Comparison of ENCODE assay signal across 9 mouse cellular contexts in genomic region chr6:16668004-16668403, GRCm38 (mm10).
DNase-seq lines count a peak whose midpoint lies in the region; ATAC-seq and TF ChIP-seq lines count a peak whose summit lies in the region.
"Had no signal": no experiment of that assay in that cellular context is flagged by ENCODE, and none has a peak within 500 bp of the region (broad histone marks: within the 10 kb centered on the region; RNA-seq: fewer than 3 reads in every experiment).

No protein-coding gene starts in this region.

- H3K9ac ChIP-seq in kidney, postnatal 0 days (ENCODE audit: low read depth, low read length) = no peak overlapping the region
- H3K9ac ChIP-seq in intestine, embryonic 16.5 days (ENCODE audit: low read depth, low read length) = no peak overlapping the region
- no peak overlapping the region for H3K9ac ChIP-seq in neural tube, embryonic 12.5 days
- H3K9ac ChIP-seq: lung, embryonic 15.5 days had no signal

- H3K27ac ChIP-seq in kidney, postnatal 0 days = no peak overlapping the region
- H3K27ac ChIP-seq in embryonic facial prominence, embryonic 10.5 days (replicated peaks) = no peak overlapping the region
- no peak overlapping the region for H3K27ac ChIP-seq in intestine, embryonic 16.5 days (ENCODE audit: low read length)
- H3K27ac ChIP-seq in neural tube, embryonic 12.5 days = no peak overlapping the region
- no peak overlapping the region for H3K27ac ChIP-seq in thymus, adult 2 months (ENCODE audit: control insufficient read depth, insufficient read depth, low read length)
- H3K27ac ChIP-seq: lung, embryonic 15.5 days had no signal

- no peak; the same call in 1 of the 2 replicates for ATAC-seq in kidney, postnatal 0 days (replicated peaks; ENCODE audit: low FRiP score, low read depth)
- ATAC-seq in intestine, embryonic 16.5 days = peak; percentile 44; the same call in 1 of the 2 replicates
- peak; percentile 88 for ATAC-seq in neural tube, embryonic 12.5 days (ENCODE audit: low FRiP score, low read depth)

- no peaks in the 10 kb centered on the region for H3K9me3 ChIP-seq in kidney, postnatal 0 days (replicated peaks; ENCODE audit: low read length)
- H3K9me3 ChIP-seq in embryonic facial prominence, embryonic 10.5 days = peaks cover 4% of the 10 kb centered on the region
- peaks cover 4% of the 10 kb centered on the region; the same call in 1 of the 2 replicates for H3K9me3 ChIP-seq in intestine, embryonic 16.5 days (ENCODE audit: control insufficient read depth, low read length)
- H3K9me3 ChIP-seq in neural tube, embryonic 12.5 days = 0 out of 2 replicates have a peak, but pooled peaks cover 5% of the 10 kb centered on the region
- H3K9me3 ChIP-seq: lung, embryonic 15.5 days had no signal

- H3K27me3 ChIP-seq in kidney, postnatal 0 days (ENCODE audit: insufficient read depth, low read length) = no peaks in the 10 kb centered on the region
- H3K27me3 ChIP-seq in embryonic facial prominence, embryonic 10.5 days (replicated peaks; ENCODE audit: low read depth, poor library complexity, severe bottlenecking) = no peaks in the 10 kb centered on the region
- H3K27me3 ChIP-seq in intestine, embryonic 16.5 days (replicated peaks; ENCODE audit: control insufficient read depth, insufficient read depth, low read length) = no peaks in the 10 kb centered on the region
- no peaks in the 10 kb centered on the region for H3K27me3 ChIP-seq in neural tube, embryonic 12.5 days (replicated peaks)
- H3K27me3 ChIP-seq in thymus, adult 2 months (ENCODE audit: control insufficient read depth, insufficient read depth, low read length) = no peaks in the 10 kb centered on the region
- H3K27me3 ChIP-seq: lung, embryonic 15.5 days had no signal

- H3K4me3 ChIP-seq in kidney, postnatal 0 days (replicated peaks; ENCODE audit: low read depth, low read length) = no peak overlapping the region
- H3K4me3 ChIP-seq in embryonic facial prominence, embryonic 10.5 days = no peak overlapping the region
- no peak overlapping the region for H3K4me3 ChIP-seq in intestine, embryonic 16.5 days (ENCODE audit: low read length)
- H3K4me3 ChIP-seq in neural tube, embryonic 12.5 days = no peak overlapping the region
- no peak overlapping the region for H3K4me3 ChIP-seq in thymus, adult 2 months (ENCODE audit: control insufficient read depth, insufficient read depth, low read length)
- H3K4me3 ChIP-seq: lung, embryonic 15.5 days had no signal

- DNase-seq in kidney, postnatal 0 days (ENCODE audit: low spot score) = peak; percentile 44
- DNase-seq in kidney, adult 9 months = no peak
- peak; percentile 59 for DNase-seq in embryonic facial prominence, embryonic 10.5 days (ENCODE audit: low spot score)
- no peak for DNase-seq in thymus, postnatal 4 days
- no peak for DNase-seq in thymus, adult 2 months
- DNase-seq in heart, adult 18-20 months = no peak

- H3K36me3 ChIP-seq in kidney, postnatal 0 days (ENCODE audit: insufficient read depth, low read length) = no peaks in the 10 kb centered on the region
- no peaks in the 10 kb centered on the region for H3K36me3 ChIP-seq in embryonic facial prominence, embryonic 10.5 days (replicated peaks)
- H3K36me3 ChIP-seq in intestine, embryonic 16.5 days (ENCODE audit: control insufficient read depth, insufficient read depth, low read length) = no peaks in the 10 kb centered on the region
- no peaks in the 10 kb centered on the region for H3K36me3 ChIP-seq in neural tube, embryonic 12.5 days
- H3K36me3 ChIP-seq in thymus, adult 2 months (ENCODE audit: control insufficient read depth, insufficient read depth, low read length) = no peaks in the 10 kb centered on the region
- H3K36me3 ChIP-seq: lung, embryonic 15.5 days had no signal

- 4% methylated on average over 2 of the region's 2 CpGs for whole genome bisulfite sequencing in kidney, postnatal 0 days
- 4% methylated on average over 2 of the region's 2 CpGs for WGBS in embryonic facial prominence, embryonic 10.5 days
- WGBS in intestine, embryonic 16.5 days = 3% methylated on average over 2 of the region's 2 CpGs
- WGBS in neural tube, embryonic 12.5 days = 0% methylated on average over 2 of the region's 2 CpGs
- 21% methylated on average over 2 of the region's 2 CpGs for WGBS in thymus, adult 2 months

- H3K4me1 ChIP-seq in kidney, postnatal 0 days (replicated peaks; ENCODE audit: insufficient read depth, low read length) = no peaks in the 10 kb centered on the region
- H3K4me1 ChIP-seq in embryonic facial prominence, embryonic 10.5 days = peaks cover 13% of the 10 kb centered on the region
- peaks cover 4% of the 10 kb centered on the region; the same call in 1 of the 2 replicates for H3K4me1 ChIP-seq in intestine, embryonic 16.5 days (ENCODE audit: control insufficient read depth, insufficient read depth, low read length)
- peaks cover 6% of the 10 kb centered on the region; the same call in 1 of the 2 replicates for H3K4me1 ChIP-seq in neural tube, embryonic 12.5 days
- H3K4me1 ChIP-seq in thymus, adult 2 months (replicated peaks; ENCODE audit: control insufficient read depth, insufficient read depth, low read length) = no peaks in the 10 kb centered on the region
- H3K4me1 ChIP-seq: lung, embryonic 15.5 days had no signal

- no peak for TF ChIP-seq POLR2A in thymus, adult 2 months (IDR thresholded peaks at IDR 0.05; ENCODE audit: control insufficient read depth, extremely low read depth, insufficient read depth, low read length, poor library complexity)

- H3K4me2 ChIP-seq in kidney, postnatal 0 days (ENCODE audit: low read length) = no peak overlapping the region
- no peak overlapping the region for H3K4me2 ChIP-seq in intestine, embryonic 16.5 days (ENCODE audit: low read depth, low read length)
- no peak overlapping the region for H3K4me2 ChIP-seq in neural tube, embryonic 12.5 days (replicated peaks)
- H3K4me2 ChIP-seq: lung, embryonic 15.5 days had no signal

- TF ChIP-seq CTCF in kidney, postnatal 0 days (IDR thresholded peaks at IDR 0.05; ENCODE audit: low read depth) = peak; percentile 48
- TF ChIP-seq CTCF in thymus, adult 2 months (IDR thresholded peaks at IDR 0.05; ENCODE audit: borderline replicate concordance, control insufficient read depth, extremely low read depth, insufficient read depth, low read length, poor library complexity) = no peak

Comparison
In these comparisons a context has a peak if more than half of its experiments do, and no peak if none do; other contexts are left out.
1. DNase-seq: peak in kidney, postnatal 0 days (single experiment) and embryonic facial prominence, embryonic 10.5 days (single experiment); none in kidney, adult 9 months (single experiment), thymus, postnatal 4 days (single experiment), thymus, adult 2 months (single experiment) and heart, adult 18-20 months (0 of 2).